Mouse (Mus musculus): ENCODE data around the gene Zswim9. TPM values are rescaled to one million over a fixed set of nuclear protein-coding genes. Genes with fewer than 3 reads are reported as not detected.
"Not testable (repeated sequence)": the region's sequence is repeated elsewhere in the genome, so short reads cannot be mapped to it uniquely, and the experiment has no call there.

The Zswim9 gene
- polyA plus RNA-seq, 1 experiment, result 11.3 TPM

GRCm38 (mm10) chr7:13288621-13289020 is 10.1 kb upstream of the Zswim9 start:
- no peak for DNase-seq
- no peak overlapping the region for H3K4me3 ChIP-seq (replicated peaks; ENCODE audit: insufficient read depth, low read depth, low read length)
- WGBS, result 46% methylated on average over 5 of the region's 5 CpGs
- peak; percentile 35; the same call in 1 of the 2 replicates for TF ChIP-seq CTCF (IDR thresholded peaks at IDR 0.05; ENCODE audit: borderline replicate concordance, insufficient read depth, low read depth, low read length)
- TF ChIP-seq POLR2A (IDR thresholded peaks at IDR 0.05; ENCODE audit: borderline replicate concordance, insufficient read depth, low read length), result no peak
- no peaks in the 10 kb centered on the region for H3K27me3 ChIP-seq (ENCODE audit: control insufficient read depth, insufficient read depth, low read length)
- no peaks in the 10 kb centered on the region for H3K4me1 ChIP-seq (ENCODE audit: control insufficient read depth, insufficient read depth, low read length)
- no peak overlapping the region for H3K27ac ChIP-seq (ENCODE audit: insufficient read depth, low read length)

GRCm38 (mm10) chr7:13278957-13279356 is 436 bp upstream of the Zswim9 start:
- H3K4me3 ChIP-seq (replicated peaks; ENCODE audit: insufficient read depth, low read depth, low read length), result peak overlapping the region; percentile 94
- DNase-seq, result peak; percentile 14 to 25
- H3K27me3 ChIP-seq (ENCODE audit: control insufficient read depth, insufficient read depth, low read length); H3K4me1 ChIP-seq (ENCODE audit: control insufficient read depth, insufficient read depth, low read length); H3K27ac ChIP-seq (ENCODE audit: insufficient read depth, low read length): not testable (repeated sequence)
- WGBS, result 0% methylated on average over 17 of the region's 29 CpGs

DNA sequence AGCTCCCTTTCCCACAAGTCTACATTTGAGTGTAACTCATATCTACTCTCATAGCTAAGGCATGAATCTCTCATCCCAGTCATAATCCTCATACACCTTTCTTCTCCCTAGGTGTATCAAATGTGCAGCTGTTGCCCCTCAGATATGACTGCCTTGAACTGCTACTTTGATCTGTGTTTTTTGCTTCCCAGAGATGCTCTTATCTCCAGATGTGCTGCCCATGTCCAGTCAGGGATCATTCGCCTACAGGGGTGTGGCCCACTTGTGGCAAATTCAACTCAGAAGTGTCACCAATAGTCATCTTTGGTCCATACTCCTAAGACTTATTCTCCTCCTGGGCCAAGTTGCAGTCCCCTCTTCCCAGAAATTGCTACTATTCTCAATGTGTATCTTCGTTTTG is 688 bp downstream of the Zswim9 start:
- Histone ChIP-seq H3K27me3 (ENCODE audit: control insufficient read depth, insufficient read depth, low read length) (no peaks in the 10 kb centered on the region), H3K4me3 (replicated peaks; ENCODE audit: insufficient read depth, low read depth, low read length) (peak overlapping the region; percentile 94), H3K27ac (ENCODE audit: insufficient read depth, low read length) (peak overlapping the region; percentile 89; the same call in 1 of the 2 replicates), H3K4me1 (ENCODE audit: control insufficient read depth, insufficient read depth, low read length) (no peaks in the 10 kb centered on the region)
- no peak for DNase-seq
- 20% methylated on average over 2 of the region's 2 CpGs for WGBS
- TF ChIP-seq POLR2A (IDR thresholded peaks at IDR 0.05; ENCODE audit: borderline replicate concordance, insufficient read depth, low read length) (no peak), CTCF (IDR thresholded peaks at IDR 0.05; ENCODE audit: borderline replicate concordance, insufficient read depth, low read depth, low read length) (no peak)

DNA sequence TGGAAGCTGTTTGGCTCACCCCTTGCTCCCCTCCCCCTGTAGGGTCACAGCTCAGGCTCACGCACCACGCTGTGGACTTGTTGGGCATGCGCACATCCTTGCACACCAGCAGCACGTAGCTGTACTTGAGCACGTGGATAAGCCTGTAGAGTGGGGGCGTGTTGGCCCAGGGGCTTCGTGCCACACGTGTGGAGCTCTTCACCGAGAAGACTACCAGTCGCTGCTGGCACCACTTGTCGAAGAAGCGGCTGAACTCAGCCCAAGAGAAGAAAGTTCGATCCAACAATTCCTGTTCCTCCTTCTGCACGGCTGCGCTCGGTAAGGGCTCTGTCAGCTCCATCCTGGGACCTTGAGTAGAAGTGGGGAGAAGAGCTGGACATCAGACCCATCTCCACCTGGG is 1.4 kb downstream of the Zswim9 start, which contains the start of gene Lig1:
TSS of gene Lig1 (plus strand) at position 203 of the 400 bp plus-strand sequence.
- peak within 1 kb of the TSS; percentile 94 for H3K4me3 ChIP-seq (replicated peaks; ENCODE audit: insufficient read depth, low read depth, low read length)
- DNase-seq, result peak in 1 of 2 experiments; percentile 16
- WGBS, result 96% methylated on average over 16 of the region's 16 CpGs
- H3K4me1 ChIP-seq (ENCODE audit: control insufficient read depth, insufficient read depth, low read length), result no peaks in the 10 kb centered on the region
- TF ChIP-seq POLR2A (IDR thresholded peaks at IDR 0.05; ENCODE audit: borderline replicate concordance, insufficient read depth, low read length) (no peak), CTCF (IDR thresholded peaks at IDR 0.05; ENCODE audit: borderline replicate concordance, insufficient read depth, low read depth, low read length) (no peak)
- peak within 1 kb of the TSS; percentile 89 for H3K27ac ChIP-seq (ENCODE audit: insufficient read depth, low read length)
- H3K27me3 ChIP-seq (ENCODE audit: control insufficient read depth, insufficient read depth, low read length), result no peaks in the 10 kb centered on the region

- no peaks in the 10 kb centered on the region for H3K4me1 ChIP-seq (ENCODE audit: control insufficient read depth, insufficient read depth, low read length)
- no peaks in the 10 kb centered on the region for H3K27me3 ChIP-seq (ENCODE audit: control insufficient read depth, insufficient read depth, low read length)
- no peak for DNase-seq
- TF ChIP-seq CTCF (IDR thresholded peaks at IDR 0.05; ENCODE audit: borderline replicate concordance, insufficient read depth, low read depth, low read length) (no peak), POLR2A (IDR thresholded peaks at IDR 0.05; ENCODE audit: borderline replicate concordance, insufficient read depth, low read length) (no peak)
- no peak overlapping the region for H3K27ac ChIP-seq (ENCODE audit: insufficient read depth, low read length)
- no peak overlapping the region for H3K4me3 ChIP-seq (replicated peaks; ENCODE audit: insufficient read depth, low read depth, low read length)
- whole genome bisulfite sequencing, result 82% methylated on average over 1 of the region's 1 CpGs
These were observed 6.8 kb downstream of the Zswim9 start for GRCm38 (mm10) chr7:13271704-13272103.

GRCm38 (mm10) chr7:13269394-13269793 is 9.1 kb downstream of the Zswim9 start:
- TF ChIP-seq CTCF (IDR thresholded peaks at IDR 0.05; ENCODE audit: borderline replicate concordance, insufficient read depth, low read depth, low read length), result no peak
- TF ChIP-seq POLR2A (IDR thresholded peaks at IDR 0.05; ENCODE audit: borderline replicate concordance, insufficient read depth, low read length), result no peak
- 73% methylated on average over 11 of the region's 11 CpGs for WGBS
- Histone ChIP-seq H3K4me3 (replicated peaks; ENCODE audit: insufficient read depth, low read depth, low read length) (no peak overlapping the region), H3K27ac (ENCODE audit: insufficient read depth, low read length) (no peak overlapping the region), H3K27me3 (ENCODE audit: control insufficient read depth, insufficient read depth, low read length) (no peaks in the 10 kb centered on the region), H3K4me1 (ENCODE audit: control insufficient read depth, insufficient read depth, low read length) (no peaks in the 10 kb centered on the region)
- no peak for DNase-seq

GRCm38 (mm10) chr7:13268749-13269260 is 9.7 kb downstream of the Zswim9 start:
- Histone ChIP-seq H3K4me3 (replicated peaks; ENCODE audit: insufficient read depth, low read depth, low read length) (no peak overlapping the region), H3K27me3 (ENCODE audit: control insufficient read depth, insufficient read depth, low read length) (no peaks in the 10 kb centered on the region), H3K27ac (ENCODE audit: insufficient read depth, low read length) (no peak overlapping the region), H3K4me1 (ENCODE audit: control insufficient read depth, insufficient read depth, low read length) (no peaks in the 10 kb centered on the region)
- DNase-seq, result no peak
- TF ChIP-seq POLR2A (IDR thresholded peaks at IDR 0.05; ENCODE audit: borderline replicate concordance, insufficient read depth, low read length) (no peak), CTCF (IDR thresholded peaks at IDR 0.05; ENCODE audit: borderline replicate concordance, insufficient read depth, low read depth, low read length) (no peak)
- 90% methylated on average over 4 of the region's 4 CpGs for WGBS

- no peak overlapping the region for H3K4me3 ChIP-seq (replicated peaks; ENCODE audit: insufficient read depth, low read depth, low read length)
- H3K27me3 ChIP-seq (ENCODE audit: control insufficient read depth, insufficient read depth, low read length), result no peaks in the 10 kb centered on the region
- no peaks in the 10 kb centered on the region for H3K4me1 ChIP-seq (ENCODE audit: control insufficient read depth, insufficient read depth, low read length)
- TF ChIP-seq POLR2A (IDR thresholded peaks at IDR 0.05; ENCODE audit: borderline replicate concordance, insufficient read depth, low read length) (no peak), CTCF (IDR thresholded peaks at IDR 0.05; ENCODE audit: borderline replicate concordance, insufficient read depth, low read depth, low read length) (no peak)
- DNase-seq, result no peak
- no peak overlapping the region for H3K27ac ChIP-seq (ENCODE audit: insufficient read depth, low read length)
- 18% methylated on average over 2 of the region's 2 CpGs for WGBS
These were observed 14.1 kb downstream of the Zswim9 start for GRCm38 (mm10) chr7:13264396-13264795.
